Mouse (Mus musculus) lung, postnatal 0 days (tissue): ENCODE results near the gene Gatb.

Experiments
- CTCF ChIP-seq: IDR thresholded peaks from 2 replicates; pipeline ENCODE4 v1.5.1; 2016; ENCODE audit warnings: antibody characterized with exemption, mild to moderate bottlenecking
- EP300 ChIP-seq: IDR thresholded peaks from 2 replicates; pipeline ENCODE4 v1.6.1; 2016; ENCODE audit warnings: antibody characterized with exemption, mild to moderate bottlenecking, control low read depth

DNA sequence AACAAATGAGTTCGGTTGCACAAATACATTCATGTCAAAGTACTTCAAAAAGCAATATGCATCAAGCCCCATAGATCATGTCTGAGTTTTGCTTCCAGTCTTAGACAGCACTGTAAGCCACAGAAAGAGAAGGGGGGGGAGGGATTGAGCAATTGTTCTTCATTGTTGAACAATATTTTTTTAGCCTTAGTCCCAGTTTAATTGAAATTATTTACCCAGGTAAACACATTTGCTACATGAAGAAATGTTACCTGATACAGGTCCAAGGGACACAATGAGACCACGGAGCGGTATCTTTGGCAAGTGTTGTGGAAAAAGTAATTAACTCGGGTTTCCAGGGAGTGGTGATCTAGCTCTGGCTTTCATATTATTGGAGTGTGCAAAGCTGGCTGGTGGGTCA lies 23.6 kb upstream of the Gatb start:
- TF ChIP-seq CTCF (no peak), EP300 (no peak)
